Mouse (Mus musculus): ENCODE data around the gene Lamc3.
A peak's percentile ranks its signal among the peaks of the same experiment; 100 is the strongest.

Lamc3 gene

DNA sequence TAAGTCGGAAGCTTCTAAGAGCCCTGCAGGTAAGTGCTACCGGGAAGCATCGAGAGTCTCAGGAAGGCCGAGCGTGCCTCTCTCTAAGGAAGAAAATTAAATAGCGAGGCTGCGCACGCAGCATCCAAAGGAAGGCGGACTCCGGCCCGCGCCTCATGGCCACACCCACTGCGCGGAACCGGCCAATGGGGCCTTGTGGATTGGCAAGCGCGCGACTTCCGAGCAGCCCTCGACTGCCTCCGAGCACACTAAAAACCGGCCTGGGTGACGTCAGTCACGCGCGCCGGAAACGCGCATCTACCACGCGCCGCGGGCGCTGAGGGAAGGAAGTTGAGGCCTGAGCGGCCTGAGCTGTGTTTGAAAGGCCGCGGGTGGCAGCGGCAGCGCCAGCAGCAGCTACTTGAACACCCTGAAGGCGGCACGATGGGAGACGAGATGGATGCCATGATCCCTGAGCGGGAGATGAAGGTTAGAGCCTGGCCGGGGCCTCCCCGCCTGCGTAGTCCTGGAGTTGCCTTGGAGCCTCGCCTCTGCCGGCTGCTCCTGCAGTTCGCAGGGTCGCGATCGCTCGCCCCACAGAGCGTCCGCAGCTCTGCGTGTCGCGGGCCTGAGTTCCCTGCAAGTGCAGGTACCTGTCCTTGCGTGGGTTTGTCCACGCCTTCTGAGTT, 87.2 kb downstream of the Lamc3 start, which contains the start of gene Nup214:
TSS of gene Nup214 (plus strand) at position 296 of the 668 bp plus-strand sequence.
- DNase-seq (ENCODE audit: low spot score in 2 of 2) = peak; percentile 98 to 99

DNA sequence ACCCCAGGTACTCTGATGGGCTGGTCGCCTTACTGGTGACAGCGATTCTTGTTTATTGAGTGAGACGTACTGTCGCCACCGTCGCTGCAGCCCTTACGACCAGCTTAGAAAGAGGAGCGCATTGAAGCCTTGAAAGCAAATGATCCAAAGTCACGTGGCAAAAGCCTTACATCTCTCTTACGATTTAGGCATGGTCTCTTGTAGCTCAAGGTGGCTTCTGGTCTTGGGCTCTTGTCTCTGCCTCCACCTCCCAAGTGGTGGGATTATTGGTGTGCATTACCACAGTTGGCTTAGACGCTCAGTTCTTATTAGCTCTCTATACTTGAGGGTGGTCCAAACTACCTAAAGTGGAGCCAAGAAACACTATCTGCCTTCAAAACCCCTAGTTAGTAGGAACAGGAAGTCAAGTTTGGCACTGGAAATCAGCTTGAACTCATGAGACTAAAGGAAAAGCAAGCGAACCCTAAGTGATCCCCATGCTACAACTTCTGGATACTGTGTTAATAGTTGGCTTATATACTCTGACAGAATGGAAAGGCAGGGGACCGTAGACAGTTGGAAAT, 87.8 kb downstream of the Lamc3 start:
- DNase-seq (ENCODE audit: low spot score in 2 of 2) = no peak

GRCm38 (mm10) chr2:31987774-31988173, 100.7 kb downstream of the Lamc3 start:
- no peak for DNase-seq (ENCODE audit: low spot score in 2 of 2)

GRCm38 (mm10) chr2:31990961-31991360, 103.9 kb downstream of the Lamc3 start:
- DNase-seq (ENCODE audit: low spot score in 2 of 2) = no peak

- no peak for DNase-seq (ENCODE audit: low spot score in 2 of 2)
These were observed 107.8 kb downstream of the Lamc3 start for GRCm38 (mm10) chr2:31994896-31995295.

DNA sequence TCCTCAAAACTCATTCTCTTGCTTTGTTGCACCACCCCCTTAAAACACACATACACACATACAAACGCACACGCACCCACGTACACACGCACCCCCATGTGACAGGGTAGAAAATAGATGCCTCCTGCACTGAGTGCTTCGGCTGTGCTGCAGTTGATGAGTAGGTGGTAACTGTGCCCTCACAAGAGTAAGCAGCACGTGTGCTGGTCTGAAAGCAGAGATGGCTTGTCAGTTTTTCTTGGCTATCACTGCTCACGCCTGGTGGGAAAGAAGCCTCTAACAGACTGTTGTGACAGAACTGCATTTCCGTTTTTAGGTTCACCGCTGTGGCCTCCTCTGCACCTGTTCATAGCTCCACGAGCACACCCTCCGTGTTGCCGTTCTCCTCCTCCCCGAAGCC, 109.0 kb downstream of the Lamc3 start:
- no peak for DNase-seq (ENCODE audit: low spot score in 2 of 2)

Data from thymus, postnatal 10 days (tissue).